Comparison of ENCODE assay signal across 12 mouse cellular contexts in genomic region chr15:98640157-98640556, GRCm38 (mm10). TPM values are rescaled to one million over a fixed set of nuclear protein-coding genes. Genes with fewer than 3 reads are reported as not detected.
A peak's percentile ranks its signal among the peaks of the same experiment; 100 is the strongest.
DNase-seq lines count a peak whose midpoint lies in the region; ATAC-seq and TF ChIP-seq lines count a peak whose summit lies in the region.
"Had no signal": no experiment of that assay in that cellular context is flagged by ENCODE, and none has a peak within 500 bp of the region (broad histone marks: within the 10 kb centered on the region; RNA-seq: fewer than 3 reads in every experiment).

No protein-coding gene starts in this region.

- peak; percentile 74 for DNase-seq in ES-E14 (ENCODE audit: low read depth, low spot score)
- DNase-seq in embryonic facial prominence, embryonic 11.5 days (ENCODE audit: low spot score): peak; percentile 32
- peak; percentile 48 for DNase-seq in kidney, postnatal 14 days
- DNase-seq in lung, postnatal 25 days (ENCODE audit: low spot score): peak; percentile 54
- DNase-seq in hindbrain, embryonic 14.5 days (ENCODE audit: low spot score): no peak
- no peak for DNase-seq in urinary bladder, adult 18-20 months (ENCODE audit: low spot score in 2 of 2)
- DNase-seq in cerebellum, adult 18-20 months: no peak
- DNase-seq: cerebellum, postnatal 36 days; heart, adult 18-20 months; right cerebral cortex, postnatal 14 days had no signal

- in situ Hi-C loops in ES-E14 (cut with MboI; ENCODE audit: low sequenced_read_pairs in 2 of 2, unreplicated experiment in 2 of 2): no loop called here

- peak overlapping the region; percentile 41; the same call in 1 of the 2 replicates for H3K9ac ChIP-seq in ES-E14 (ENCODE audit: insufficient read depth, low read depth, low read length, poor library complexity, severe bottlenecking)
- H3K9ac ChIP-seq in embryonic facial prominence, embryonic 11.5 days (replicated peaks; ENCODE audit: low read length): no peak overlapping the region
- no peak overlapping the region for H3K9ac ChIP-seq in hindbrain, embryonic 14.5 days

- ATAC-seq in embryonic facial prominence, embryonic 11.5 days (replicated peaks; ENCODE audit: insufficient number of reproducible peaks, low FRiP score, low TSS enrichment, low read depth): no peak
- ATAC-seq in hindbrain, embryonic 14.5 days (ENCODE audit: low FRiP score): no peak
- no peak for ATAC-seq in cerebellum, adult (ENCODE audit: insufficient number of reproducible peaks, low FRiP score, low TSS enrichment)

- 29% methylated on average over 8 of the region's 8 CpGs for WGBS in embryonic facial prominence, embryonic 11.5 days
- WGBS in hindbrain, embryonic 14.5 days: 49% methylated on average over 8 of the region's 8 CpGs

- H3K4me1 ChIP-seq in ES-E14 (ENCODE audit: control insufficient read depth in 2 of 2, insufficient read depth in 2 of 2, low read length in 2 of 2, poor library complexity in 1 of 2): peaks cover 9 to 45% of the 10 kb centered on the region in 2 experiments
- H3K4me1 ChIP-seq in embryonic facial prominence, embryonic 11.5 days (ENCODE audit: control insufficient read depth, insufficient read depth, low read length): peaks cover 6% of the 10 kb centered on the region
- peaks cover 24% of the 10 kb centered on the region for H3K4me1 ChIP-seq in hindbrain, embryonic 14.5 days (replicated peaks; ENCODE audit: control insufficient read depth, insufficient read depth, low read length)

- peaks cover 5% of the 10 kb centered on the region; the same call in 1 of the 2 replicates for H3K27me3 ChIP-seq in embryonic facial prominence, embryonic 11.5 days (ENCODE audit: control insufficient read depth, insufficient read depth, low read length)
- H3K27me3 ChIP-seq in hindbrain, embryonic 14.5 days (ENCODE audit: control insufficient read depth, insufficient read depth, low read length): no peaks in the 10 kb centered on the region

- peaks cover 42% of the 10 kb centered on the region for H3K36me3 ChIP-seq in ES-E14 (ENCODE audit: control insufficient read depth, insufficient read depth, low read length, poor library complexity, severe bottlenecking)
- H3K36me3 ChIP-seq in embryonic facial prominence, embryonic 11.5 days (replicated peaks; ENCODE audit: control insufficient read depth, insufficient read depth, low read depth, low read length): peaks cover 16% of the 10 kb centered on the region
- H3K36me3 ChIP-seq in hindbrain, embryonic 14.5 days (replicated peaks; ENCODE audit: control insufficient read depth, insufficient read depth): peaks cover 61% of the 10 kb centered on the region

- no peak overlapping the region for H3K4me3 ChIP-seq in ES-E14 (ENCODE audit: insufficient read depth in 1 of 2, low read depth in 1 of 2, low read length in 2 of 2, poor library complexity in 1 of 2, severe bottlenecking in 1 of 2)
- no peak overlapping the region for H3K4me3 ChIP-seq in embryonic facial prominence, embryonic 11.5 days (ENCODE audit: low read depth, low read length)
- no peak overlapping the region for H3K4me3 ChIP-seq in hindbrain, embryonic 14.5 days (replicated peaks; ENCODE audit: low read length)

- no peaks in the 10 kb centered on the region for H3K9me3 ChIP-seq in ES-E14 (ENCODE audit: control insufficient read depth, insufficient read depth, low read depth, low read length)
- H3K9me3 ChIP-seq in embryonic facial prominence, embryonic 11.5 days (replicated peaks; ENCODE audit: control insufficient read depth, low read length): no peaks in the 10 kb centered on the region
- H3K9me3 ChIP-seq in hindbrain, embryonic 14.5 days (ENCODE audit: control insufficient read depth, low read length): no peaks in the 10 kb centered on the region

- H3K27ac ChIP-seq in ES-E14 (ENCODE audit: insufficient read depth, low read depth, low read length, poor library complexity, severe bottlenecking): no peak overlapping the region; the same call in 1 of the 2 replicates
- H3K27ac ChIP-seq in embryonic facial prominence, embryonic 11.5 days (replicated peaks; ENCODE audit: low read depth, low read length): no peak overlapping the region
- no peak overlapping the region for H3K27ac ChIP-seq in hindbrain, embryonic 14.5 days

- H3K4me2 ChIP-seq in embryonic facial prominence, embryonic 11.5 days (ENCODE audit: low read depth, low read length): no peak overlapping the region
- H3K4me2 ChIP-seq in hindbrain, embryonic 14.5 days (replicated peaks): no peak overlapping the region

TF ChIP-seq in ES-E14, 5 proteins besides CTCF, POLR2A, EP300 and RAD21:
- TF ChIP-seq CHD2 (IDR thresholded peaks at IDR 0.05; ENCODE audit: low read depth, low read length): no peak
- no peak for TF ChIP-seq MAFK (IDR thresholded peaks at IDR 0.05; ENCODE audit: insufficient read depth, low read depth, low read length)
- TF ChIP-seq HCFC1 (IDR thresholded peaks at IDR 0.05; ENCODE audit: borderline replicate concordance, insufficient read depth, low read length): no peak
- no peak for TF ChIP-seq ZC3H11A (IDR thresholded peaks at IDR 0.05; ENCODE audit: borderline replicate concordance, low read depth, low read length)
- TF ChIP-seq ZNF384 (IDR thresholded peaks at IDR 0.05; ENCODE audit: low read depth, low read length): no peak

RNA-seq across cellular contexts. Expression of gene Cacnb3, which starts 9.5 kb away (rescaled TPM):
- 27.3 and 32.0 TPM in 2 replicates for total RNA-seq in ES-E14 (2012; rRNA removed)
- polyA plus RNA-seq in embryonic facial prominence, embryonic 11.5 days (2014; fragmentation: Nextera tagmentation; extraction: Ambion mirVana): 32.3 and 33.4 TPM in 2 replicates
- 98.3 and 101 TPM in 2 replicates for polyA plus RNA-seq in hindbrain, embryonic 14.5 days (2014; fragmentation: Nextera tagmentation; extraction: Ambion mirVana)
- total RNA-seq: hematopoietic stem cell, adult 5-6 weeks had no signal

RNA-seq across cellular contexts. Expression of gene Ddx23, which starts 22.5 kb away (rescaled TPM):
- 147 and 151 TPM in 2 replicates for total RNA-seq in ES-E14 (2012; rRNA removed)
- 20.8 and 22.0 TPM in 2 replicates for polyA plus RNA-seq in embryonic facial prominence, embryonic 11.5 days (2014; fragmentation: Nextera tagmentation; extraction: Ambion mirVana)
- 22.5 and 24.2 TPM in 2 replicates for polyA plus RNA-seq in hindbrain, embryonic 14.5 days (2014; fragmentation: Nextera tagmentation; extraction: Ambion mirVana)

RNA-seq across cellular contexts. Expression of gene Adcy6, which starts 30.3 kb away (rescaled TPM):
- total RNA-seq in ES-E14 (2012; rRNA removed): 9.0 and 15.3 TPM in 2 replicates
- polyA plus RNA-seq in embryonic facial prominence, embryonic 11.5 days (2014; fragmentation: Nextera tagmentation; extraction: Ambion mirVana): 8.4 and 10.4 TPM in 2 replicates
- polyA plus RNA-seq in hindbrain, embryonic 14.5 days (2014; fragmentation: Nextera tagmentation; extraction: Ambion mirVana): 8.4 and 11.0 TPM in 2 replicates

RNA-seq across cellular contexts. Expression of gene Rnd1, which starts 37.1 kb away (rescaled TPM):
- 5.7 and 7.6 TPM in 2 replicates for total RNA-seq in ES-E14 (2012; rRNA removed)
- 0.63 and 0.92 TPM in 2 replicates for polyA plus RNA-seq in embryonic facial prominence, embryonic 11.5 days (2014; fragmentation: Nextera tagmentation; extraction: Ambion mirVana)
- 6.0 and 6.1 TPM in 2 replicates for polyA plus RNA-seq in hindbrain, embryonic 14.5 days (2014; fragmentation: Nextera tagmentation; extraction: Ambion mirVana)

Comparison
In these comparisons a context has a peak if more than half of its experiments do, and no peak if none do; other contexts are left out.
1. DNase-seq: peak in ES-E14 (single experiment), embryonic facial prominence, embryonic 11.5 days (single experiment), kidney, postnatal 14 days (single experiment) and lung, postnatal 25 days (single experiment); none in hindbrain, embryonic 14.5 days (single experiment), urinary bladder, adult 18-20 months (0 of 2) and cerebellum, adult 18-20 months (0 of 2).